Mouse (Mus musculus) lung, postnatal 0 days (tissue): ENCODE measurements around the gene Iqgap1.

Experiments
- CTCF ChIP-seq: IDR thresholded peaks from 2 replicates; pipeline ENCODE4 v1.5.1; 2016; ENCODE audit warnings: antibody characterized with exemption, mild to moderate bottlenecking
- EP300 ChIP-seq: IDR thresholded peaks from 2 replicates; pipeline ENCODE4 v1.6.1; 2016; ENCODE audit warnings: antibody characterized with exemption, mild to moderate bottlenecking, control low read depth

DNA sequence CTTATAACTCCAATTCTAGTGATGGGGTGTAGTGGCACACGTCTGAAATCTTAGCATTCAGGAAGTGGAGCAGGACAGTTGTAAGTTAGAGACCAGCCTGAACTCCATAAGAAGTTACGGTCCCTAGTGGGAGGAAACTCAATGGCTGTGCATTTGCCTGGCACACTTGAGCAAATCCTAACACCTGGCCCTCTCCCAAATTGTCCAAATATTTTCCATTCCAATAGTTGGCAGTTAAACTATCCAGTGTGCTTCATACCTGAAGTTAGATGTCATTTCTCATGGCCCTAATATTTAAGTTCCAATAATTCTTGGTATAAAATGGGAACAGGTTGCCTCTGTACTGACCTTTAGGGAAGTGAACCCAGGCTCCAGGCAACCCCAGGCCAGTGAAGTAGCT lies 42.9 kb upstream of the Iqgap1 start:
- TF ChIP-seq EP300 (no peak), CTCF (no peak)
